Mouse (Mus musculus) midbrain, embryonic 13.5 days (tissue): Measurements from ENCODE around the gene Jsrp1. TPM values are rescaled to one million over a fixed set of nuclear protein-coding genes. Genes with fewer than 3 reads are reported as not detected.
"Not testable (repeated sequence)": the region's sequence is repeated elsewhere in the genome, so short reads cannot be mapped to it uniquely, and the experiment has no call there.

ENCODE experiments used
- ATAC-seq: fragments of 200-750 bp; cut with Nextera tagmentation; 2 replicates; pipeline ENCODE4 v1.8.0; 2017; ENCODE audit warnings: mild to moderate bottlenecking, moderate TSS enrichment, moderate library complexity
- H3K27ac ChIP-seq: fragments of 300-500 bp; sonication (generic); 2 replicates; pipeline ENCODE4 v1.5.1; 2015; ENCODE audit warnings: inconsistent platforms, mild to moderate bottlenecking, moderate library complexity
- H3K27me3 ChIP-seq: fragments of 300-500 bp; sonication (generic); 2 replicates; pipeline ENCODE4 v1.6.1; 2015; ENCODE audit warnings: mild to moderate bottlenecking, inconsistent platforms
- H3K36me3 ChIP-seq: fragments of 300-500 bp; sonication (generic); 2 replicates; pipeline ENCODE4 v1.6.1; 2015; ENCODE audit warnings: mild to moderate bottlenecking, inconsistent platforms
- H3K4me1 ChIP-seq: fragments of 300-500 bp; sonication (generic); replicated peaks from 2 replicates; pipeline ENCODE4 v1.6.1; 2015; ENCODE audit warnings: inconsistent platforms
- H3K4me2 ChIP-seq: fragments of 300-500 bp; sonication (generic); replicated peaks from 2 replicates; pipeline ENCODE4 v1.6.1; 2015; ENCODE audit warnings: moderate library complexity, mild to moderate bottlenecking, inconsistent platforms
- H3K4me3 ChIP-seq: fragments of 300-500 bp; sonication (generic); replicated peaks from 2 replicates; pipeline ENCODE4 v1.5.1; 2015; ENCODE audit warnings: mild to moderate bottlenecking, inconsistent platforms
- H3K9ac ChIP-seq: fragments of 300-500 bp; sonication (generic); replicated peaks from 2 replicates; pipeline ENCODE4 v1.6.1; 2015; ENCODE audit warnings: mild to moderate bottlenecking, inconsistent platforms
- H3K9me3 ChIP-seq: fragments of 300-500 bp; sonication (generic); 2 replicates; pipeline ENCODE4 v1.6.1; 2016; ENCODE audit warnings: mild to moderate bottlenecking, inconsistent platforms
- WGBS: fragments of 180-500 bp; shearing (Covaris S2); methylation state at CpG from one replicate; pipeline ENCODE4 v1.1.7; 2015; 5-methylcytosine and 5-hydroxymethylcytosine counted together
- polyA plus RNA-seq: library from polyadenylated mRNA; unstranded; fragments of >200 nt; fragmentation: Nextera tagmentation; extraction: Ambion mirVana; gene quantifications from 2 replicates; pipeline ENCODE4 v1.2.1, GENCODE M21; 2015

The Jsrp1 gene
- polyA plus RNA-seq, 1 experiment from 2014 or later = 0.28 TPM

GRCm38 (mm10) chr10:80829359-80830278 is 16.3 kb upstream of the Jsrp1 start:
- Histone ChIP-seq H3K9me3 (no peaks in the 10 kb centered on the region), H3K4me1 (peaks cover 48% of the 10 kb centered on the region), H3K36me3 (peaks cover 25% of the 10 kb centered on the region), H3K4me3 (no peak overlapping the region), H3K9ac (0 out of 2 replicates have a peak overlapping the region, but pooled peaks have one; percentile 21), H3K4me2 (0 out of 2 replicates have a peak overlapping the region, but pooled peaks have one; percentile 2), H3K27me3 (peaks cover 17% of the 10 kb centered on the region), H3K27ac (no peak overlapping the region)
- no peak for ATAC-seq
- 74% methylated on average over 1 of the region's 1 CpGs for WGBS

- H3K9me3 ChIP-seq, H3K27me3 ChIP-seq, ATAC-seq, H3K27ac ChIP-seq: not testable (repeated sequence)
- Histone ChIP-seq H3K4me3 (peak overlapping the region; percentile 86), H3K4me2 (peak overlapping the region; percentile 100), H3K36me3 (peaks cover 25% of the 10 kb centered on the region), H3K9ac (0 out of 2 replicates have a peak overlapping the region, but pooled peaks have one; percentile 92), H3K4me1 (peaks cover 48% of the 10 kb centered on the region)
- 84% methylated on average over 8 of the region's 9 CpGs for WGBS
Measured at GRCm38 (mm10) chr10:80828587-80828986, 15.3 kb upstream of the Jsrp1 start.

GRCm38 (mm10) chr10:80827870-80828420 is 14.6 kb upstream of the Jsrp1 start:
- Histone ChIP-seq H3K36me3 (peaks cover 25% of the 10 kb centered on the region), H3K9me3 (no peaks in the 10 kb centered on the region), H3K27me3 (no peaks in the 10 kb centered on the region), H3K27ac (no peak overlapping the region), H3K4me3 (peak overlapping the region; percentile 86), H3K4me2 (peak overlapping the region; percentile 100), H3K9ac (peak overlapping the region; percentile 92), H3K4me1 (peaks cover 46% of the 10 kb centered on the region)
- WGBS = 82% methylated on average over 10 of the region's 10 CpGs
- ATAC-seq = no peak

GRCm38 (mm10) chr10:80827063-80827869 is 14.0 kb upstream of the Jsrp1 start:
- no peak for ATAC-seq
- Histone ChIP-seq H3K27me3 (no peaks in the 10 kb centered on the region), H3K9ac (peak overlapping the region; percentile 92), H3K9me3 (no peaks in the 10 kb centered on the region), H3K4me2 (peak overlapping the region; percentile 100), H3K4me1 (peaks cover 39% of the 10 kb centered on the region), H3K27ac (peak overlapping the region; percentile 94), H3K36me3 (peaks cover 25% of the 10 kb centered on the region), H3K4me3 (peak overlapping the region; percentile 86)
- 7% methylated on average over 29 of the region's 29 CpGs for WGBS

GRCm38 (mm10) chr10:80826151-80827062 is 13.1 kb upstream of the Jsrp1 start, which contains the start of gene Oaz1:
Gene Oaz1 (plus strand): TSS chr10:80826656.
- Histone ChIP-seq H3K4me2 (peak within 1 kb of the TSS; percentile 100), H3K4me1 (peaks cover 36% of the 10 kb centered on the region), H3K9ac (peak within 1 kb of the TSS; percentile 92), H3K36me3 (peaks cover 25% of the 10 kb centered on the region), H3K27me3 (no peaks in the 10 kb centered on the region), H3K27ac (peak within 1 kb of the TSS; percentile 94), H3K4me3 (peak within 1 kb of the TSS; percentile 86), H3K9me3 (no peaks in the 10 kb centered on the region)
- peak; percentile 97 for ATAC-seq
- WGBS = under 1% methylated on average over 70 of the region's 82 CpGs

- WGBS = 76% methylated on average over 2 of the region's 2 CpGs
- Histone ChIP-seq H3K4me2 (no peak overlapping the region), H3K36me3 (peaks cover 13% of the 10 kb centered on the region), H3K4me3 (no peak overlapping the region), H3K9ac (no peak overlapping the region), H3K4me1 (peaks cover 22% of the 10 kb centered on the region), H3K27me3 (no peaks in the 10 kb centered on the region), H3K9me3 (no peaks in the 10 kb centered on the region), H3K27ac (no peak overlapping the region)
- no peak for ATAC-seq
Measured at GRCm38 (mm10) chr10:80824827-80825226, 11.5 kb upstream of the Jsrp1 start.

- ATAC-seq = no peak
- peaks cover 14% of the 10 kb centered on the region for H3K4me1 ChIP-seq
- H3K9ac ChIP-seq = no peak overlapping the region
- WGBS = 69% methylated on average over 8 of the region's 8 CpGs
- no peak overlapping the region for H3K4me3 ChIP-seq
- H3K36me3 ChIP-seq = peaks cover 5% of the 10 kb centered on the region
- H3K4me2 ChIP-seq = no peak overlapping the region
- no peak overlapping the region for H3K27ac ChIP-seq
- H3K9me3 ChIP-seq = no peaks in the 10 kb centered on the region
- no peaks in the 10 kb centered on the region for H3K27me3 ChIP-seq
Measured at GRCm38 (mm10) chr10:80823847-80824643, 10.7 kb upstream of the Jsrp1 start.

GRCm38 (mm10) chr10:80823316-80823715 is 10.0 kb upstream of the Jsrp1 start:
- WGBS = 82% methylated on average over 1 of the region's 1 CpGs
- Histone ChIP-seq H3K9ac (no peak overlapping the region), H3K4me2 (no peak overlapping the region), H3K4me3 (no peak overlapping the region), H3K27me3 (no peaks in the 10 kb centered on the region), H3K4me1 (peaks cover 10% of the 10 kb centered on the region), H3K9me3 (no peaks in the 10 kb centered on the region), H3K36me3 (peaks cover under 1% of the 10 kb centered on the region; the same call in 1 of the 2 replicates), H3K27ac (no peak overlapping the region)
- no peak for ATAC-seq

GRCm38 (mm10) chr10:80822528-80822927 is 9.2 kb upstream of the Jsrp1 start:
- H3K9me3 ChIP-seq = no peaks in the 10 kb centered on the region
- H3K4me1 ChIP-seq = peaks cover 2% of the 10 kb centered on the region
- no peak overlapping the region for H3K27ac ChIP-seq
- H3K4me3 ChIP-seq = no peak overlapping the region
- no peak for ATAC-seq
- no peak overlapping the region for H3K4me2 ChIP-seq
- no peaks in the 10 kb centered on the region for H3K36me3 ChIP-seq
- no peaks in the 10 kb centered on the region for H3K27me3 ChIP-seq
- no peak overlapping the region for H3K9ac ChIP-seq
- WGBS = 89% methylated on average over 5 of the region's 5 CpGs

- Histone ChIP-seq H3K36me3 (no peaks in the 10 kb centered on the region), H3K9me3 (no peaks in the 10 kb centered on the region), H3K27ac (no peak overlapping the region), H3K27me3 (no peaks in the 10 kb centered on the region), H3K4me3 (no peak overlapping the region), H3K9ac (no peak overlapping the region), H3K4me1 (no peaks in the 10 kb centered on the region), H3K4me2 (no peak overlapping the region)
- 46% methylated on average over 2 of the region's 2 CpGs for WGBS
- no peak for ATAC-seq
Measured at GRCm38 (mm10) chr10:80821991-80822390, 8.7 kb upstream of the Jsrp1 start.
